Mouse (Mus musculus) lung, embryonic 14.5 days (tissue): ENCODE results near the gene Sik3. TPM values are rescaled to one million over a fixed set of nuclear protein-coding genes. Genes with fewer than 3 reads are reported as not detected.
A peak's percentile ranks its signal among the peaks of the same experiment; 100 is the strongest.

ENCODE experiments used
- ATAC-seq: fragments of 200-750 bp; cut with Nextera tagmentation; 2 replicates; pipeline ENCODE4 v1.8.0; 2017; ENCODE audit warnings: mild to moderate bottlenecking, moderate TSS enrichment, moderate library complexity; ENCODE audit not compliant: insufficient read depth
- DNase-seq: peaks from one replicate; pipeline ENCODE4 v3.0.0-alpha.2; 2015
- H3K27ac ChIP-seq: fragments of 300-500 bp; sonication (generic); 2 replicates; pipeline ENCODE4 v1.5.1; 2014; ENCODE audit warnings: low read depth, mild to moderate bottlenecking, moderate library complexity
- H3K27me3 ChIP-seq: fragments of 300-500 bp; sonication (generic); 2 replicates; pipeline ENCODE4 v1.6.1; 2014; ENCODE audit warnings: low read length, control low read depth; ENCODE audit not compliant: insufficient read depth
- H3K36me3 ChIP-seq: fragments of 300-500 bp; sonication (generic); 2 replicates; pipeline ENCODE4 v1.6.1; 2014; ENCODE audit warnings: control low read depth; ENCODE audit not compliant: insufficient read depth
- H3K4me1 ChIP-seq: fragments of 300-500 bp; sonication (generic); 2 replicates; pipeline ENCODE4 v1.6.1; 2014; ENCODE audit warnings: antibody characterized with exemption, control low read depth; ENCODE audit not compliant: insufficient read depth
- H3K4me2 ChIP-seq: fragments of 300-500 bp; sonication (generic); 2 replicates; pipeline ENCODE4 v1.6.1; 2014; ENCODE audit warnings: mild to moderate bottlenecking
- H3K4me3 ChIP-seq: fragments of 300-500 bp; sonication (generic); 2 replicates; pipeline ENCODE4 v1.5.1; 2014; ENCODE audit warnings: low read depth, low read length
- H3K9ac ChIP-seq: fragments of 300-500 bp; sonication (generic); 2 replicates; pipeline ENCODE4 v1.6.1; 2014
- H3K9me3 ChIP-seq: fragments of 300-500 bp; sonication (generic); 2 replicates; pipeline ENCODE4 v1.6.1; 2016; ENCODE audit warnings: low read depth, low read length, control low read depth
- CTCF ChIP-seq: IDR thresholded peaks from 2 replicates; pipeline ENCODE4 v1.5.1; 2016; ENCODE audit warnings: antibody characterized with exemption, low read depth
- WGBS: fragments of 180-500 bp; shearing (Covaris S2); extraction: QIAGEN DNeasy Blood & Tissue Kit; methylation state at CpG from one replicate; pipeline ENCODE4 v1.1.7; 2014; 5-methylcytosine and 5-hydroxymethylcytosine counted together
- polyA plus RNA-seq: library from polyadenylated mRNA; unstranded; fragments of >200 nt; fragmentation: Nextera tagmentation; extraction: Ambion mirVana; gene quantifications from 2 replicates; pipeline ENCODE4 v1.2.1, GENCODE M21; 2014

Sik3 gene
- polyA plus RNA-seq, 1 experiment from 2014 or later, result 15.7 TPM

GRCm38 (mm10) chr9:46268343-46268873 is 255.8 kb downstream of the Sik3 start, which contains the start of gene Apoa5:
TSS of gene Apoa5 (plus strand) at chr9:46268633.
- Histone ChIP-seq H3K36me3 (no peaks in the 10 kb centered on the region), H3K9me3 (no peaks in the 10 kb centered on the region), H3K4me1 (no peaks in the 10 kb centered on the region), H3K4me2 (no peak within 1 kb of the TSS), H3K27ac (no peak within 1 kb of the TSS), H3K9ac (no peak within 1 kb of the TSS), H3K4me3 (no peak within 1 kb of the TSS), H3K27me3 (no peaks in the 10 kb centered on the region)
- ATAC-seq, result no peak
- WGBS, result 40% methylated on average over 7 of the region's 7 CpGs
- TF ChIP-seq CTCF, result no peak
- DNase-seq, result no peak

GRCm38 (mm10) chr9:46269125-46269524 is 256.5 kb downstream of the Sik3 start:
- Histone ChIP-seq H3K9me3 (no peaks in the 10 kb centered on the region), H3K27me3 (no peaks in the 10 kb centered on the region), H3K9ac (no peak overlapping the region), H3K4me1 (no peaks in the 10 kb centered on the region), H3K4me2 (no peak overlapping the region), H3K36me3 (no peaks in the 10 kb centered on the region), H3K27ac (no peak overlapping the region), H3K4me3 (no peak overlapping the region)
- TF ChIP-seq CTCF, result no peak
- ATAC-seq (no peak), DNase-seq (no peak)
- WGBS, result 81% methylated on average over 5 of the region's 5 CpGs

DNA sequence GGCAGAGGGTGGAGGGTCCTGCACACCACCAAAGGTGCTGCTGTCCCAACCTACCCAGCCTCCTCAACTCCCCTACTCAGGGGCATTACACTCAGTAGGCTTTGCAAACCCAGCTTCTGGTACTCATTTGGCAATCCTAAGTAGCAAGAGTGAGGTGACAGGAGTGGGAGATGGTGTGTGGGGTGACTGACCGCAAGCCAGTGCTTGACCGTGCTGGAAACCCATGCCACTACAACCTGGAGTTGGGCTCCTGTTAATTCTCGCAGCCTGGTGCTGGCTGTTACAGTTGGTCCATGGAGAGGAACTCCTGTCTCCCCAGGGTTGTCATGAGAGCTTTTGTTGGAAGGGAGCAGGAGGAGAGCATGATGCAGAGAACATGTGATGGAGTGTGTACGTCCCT is 258.2 kb downstream of the Sik3 start:
- DNase-seq, result no peak
- no peak for ATAC-seq
- Histone ChIP-seq H3K36me3 (peaks cover 11% of the 10 kb centered on the region), H3K9me3 (no peaks in the 10 kb centered on the region), H3K4me1 (no peaks in the 10 kb centered on the region), H3K4me2 (no peak overlapping the region), H3K4me3 (no peak overlapping the region), H3K27me3 (no peaks in the 10 kb centered on the region), H3K27ac (no peak overlapping the region), H3K9ac (no peak overlapping the region)
- WGBS, result 87% methylated on average over 4 of the region's 4 CpGs
- no peak for TF ChIP-seq CTCF

- TF ChIP-seq CTCF, result no peak
- Histone ChIP-seq H3K4me2 (no peak overlapping the region), H3K27me3 (no peaks in the 10 kb centered on the region), H3K4me1 (no peaks in the 10 kb centered on the region), H3K9me3 (no peaks in the 10 kb centered on the region), H3K4me3 (no peak overlapping the region), H3K36me3 (peaks cover 24% of the 10 kb centered on the region), H3K27ac (no peak overlapping the region), H3K9ac (no peak overlapping the region)
- DNase-seq (no peak), ATAC-seq (no peak)
- 75% methylated on average over 9 of the region's 9 CpGs for WGBS
These were observed 259.4 kb downstream of the Sik3 start for GRCm38 (mm10) chr9:46272070-46272469.

- peak within 1 kb of the TSS; percentile 81 for H3K4me3 ChIP-seq
- WGBS, result 4% methylated on average over 45 of the region's 45 CpGs
- ATAC-seq, result peak; percentile 97
- no peaks in the 10 kb centered on the region for H3K4me1 ChIP-seq
- no peaks in the 10 kb centered on the region for H3K27me3 ChIP-seq
- DNase-seq, result peak; percentile 95
- peaks cover 31% of the 10 kb centered on the region for H3K36me3 ChIP-seq
- peak within 1 kb of the TSS; percentile 66 for H3K9ac ChIP-seq
- peak; percentile 56 for TF ChIP-seq CTCF
- H3K9me3 ChIP-seq, result no peaks in the 10 kb centered on the region
- peak within 1 kb of the TSS; percentile 80 for H3K4me2 ChIP-seq
- H3K27ac ChIP-seq, result peak within 1 kb of the TSS; percentile 75
These were observed 260.2 kb downstream of the Sik3 start, which contains the start of gene Zpr1 for GRCm38 (mm10) chr9:46272677-46273454. TSS of gene Zpr1 (plus strand) at chr9:46273064.

Other genes with a start within 250 kb of the Sik3 start
- gene Cep164, start 184.1 kb upstream of the Sik3 start, polyA plus RNA-seq, result 23.2 and 26.9 TPM in 2 replicates
- gene Bace1, start 174.2 kb upstream of the Sik3 start, polyA plus RNA-seq, result 27.2 and 29.9 TPM in 2 replicates
- 18.5 and 19.2 TPM in 2 replicates for gene Pcsk7, start 106.3 kb upstream of the Sik3 start, polyA plus RNA-seq
- gene Rnf214, start 105.9 kb upstream of the Sik3 start, polyA plus RNA-seq, result 52.6 and 54.4 TPM in 2 replicates
- gene Tagln, start 76.8 kb upstream of the Sik3 start, polyA plus RNA-seq, result 147 and 150 TPM in 2 replicates
- 29.9 and 34.3 TPM in 2 replicates for gene Sidt2, start 57.6 kb upstream of the Sik3 start, polyA plus RNA-seq
- gene Pafah1b2, start 130 bp upstream of the Sik3 start, polyA plus RNA-seq, result 179 and 184 TPM in 2 replicates
- gene Apoa1, start 215.8 kb downstream of the Sik3 start, polyA plus RNA-seq, result 0.80 and 2.0 TPM in 2 replicates
- not detected in 2 replicates for gene Apoc3, start 222.8 kb downstream of the Sik3 start, polyA plus RNA-seq
- gene Apoa4, start 227.9 kb downstream of the Sik3 start, polyA plus RNA-seq, result not detected in 2 replicates